10 mouse cellular contexts compared by ENCODE assay signal in the genomic region with DNA sequence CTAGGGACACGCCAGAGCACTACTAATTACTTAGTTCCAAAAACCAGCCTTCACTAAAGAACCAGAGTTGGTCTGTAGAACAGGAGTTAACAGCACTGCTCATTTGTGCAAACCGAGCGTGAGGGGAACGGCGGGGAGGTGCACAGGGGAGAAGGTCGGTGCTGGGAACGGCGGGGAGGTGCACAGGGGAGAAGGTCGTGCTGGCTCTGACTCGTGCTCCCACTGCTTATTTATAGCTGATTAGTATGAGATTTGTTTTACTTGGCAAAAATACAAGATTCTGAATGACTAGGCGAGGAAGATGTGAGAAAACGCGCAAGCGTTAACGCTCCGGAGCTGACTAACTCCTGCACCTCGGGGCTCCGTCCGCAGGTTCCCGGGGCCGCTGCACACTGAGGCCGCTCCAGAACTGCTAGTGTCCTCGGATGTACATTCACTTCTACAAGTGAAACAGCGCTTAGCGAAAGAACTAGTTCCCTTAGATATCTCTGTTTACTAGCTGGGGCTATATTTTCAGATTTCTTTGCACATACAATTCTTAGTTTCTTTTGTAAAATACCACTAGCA.
A peak's percentile ranks its signal among the peaks of the same experiment; 100 is the strongest.
DNase-seq lines count a peak whose midpoint lies in the region; ATAC-seq and TF ChIP-seq lines count a peak whose summit lies in the region.
"Had no signal": no experiment of that assay in that cellular context is flagged by ENCODE, and none has a peak within 500 bp of the region (broad histone marks: within the 10 kb centered on the region; RNA-seq: fewer than 3 reads in every experiment).

No protein-coding gene starts in this region.

- TF ChIP-seq CTCF in forebrain, postnatal 0 days (IDR thresholded peaks at IDR 0.05; ENCODE audit: low read depth): no peak
- no peak for TF ChIP-seq CTCF in stomach, postnatal 0 days (IDR thresholded peaks at IDR 0.05; ENCODE audit: low read depth)

- peak overlapping the region; percentile 6; the same call in 1 of the 2 replicates for H3K4me2 ChIP-seq in forebrain, embryonic 15.5 days (replicated peaks)
- H3K4me2 ChIP-seq in forebrain, postnatal 0 days (ENCODE audit: low read depth): no peak overlapping the region
- peak overlapping the region; percentile 48 for H3K4me2 ChIP-seq in heart, embryonic 13.5 days
- peak overlapping the region; percentile 39; the same call in 1 of the 2 replicates for H3K4me2 ChIP-seq in stomach, postnatal 0 days (replicated peaks; ENCODE audit: low read depth)
- H3K4me2 ChIP-seq in neural tube, embryonic 15.5 days: no peak overlapping the region
- H3K4me2 ChIP-seq: liver, embryonic 13.5 days had no signal

- H3K4me3 ChIP-seq in forebrain, embryonic 15.5 days: no peak overlapping the region
- H3K4me3 ChIP-seq in forebrain, postnatal 0 days (ENCODE audit: low read depth, low read length): no peak overlapping the region
- H3K4me3 ChIP-seq in heart, embryonic 13.5 days: peak overlapping the region; percentile 22
- H3K4me3 ChIP-seq in stomach, postnatal 0 days (ENCODE audit: low read depth, low read length): peak overlapping the region; percentile 13; the same call in 1 of the 2 replicates
- no peak overlapping the region for H3K4me3 ChIP-seq in neural tube, embryonic 15.5 days (replicated peaks)
- H3K4me3 ChIP-seq: liver, embryonic 13.5 days had no signal

- DNase-seq in forebrain, postnatal 0 days: no peak
- DNase-seq in kidney, postnatal 36 days: peak; percentile 15 to 37
- DNase-seq in stomach, postnatal 0 days (ENCODE audit: low spot score): peak; percentile 74
- DNase-seq in thymus, adult 18-20 months: no peak
- DNase-seq: liver, embryonic 13.5 days; retina, postnatal 1 day had no signal

- 58% methylated on average over 25 of the region's 25 CpGs for WGBS in forebrain, embryonic 15.5 days
- 54% methylated on average over 25 of the region's 25 CpGs for WGBS in forebrain, postnatal 0 days
- 52% methylated on average over 25 of the region's 25 CpGs for WGBS in heart, embryonic 13.5 days
- 31% methylated on average over 25 of the region's 25 CpGs for WGBS in stomach, postnatal 0 days
- 66% methylated on average over 25 of the region's 25 CpGs for WGBS in neural tube, embryonic 15.5 days

- H3K9me3 ChIP-seq in forebrain, embryonic 15.5 days: no peaks in the 10 kb centered on the region
- H3K9me3 ChIP-seq in forebrain, postnatal 0 days (ENCODE audit: low read length): no peaks in the 10 kb centered on the region
- H3K9me3 ChIP-seq in heart, embryonic 13.5 days: no peaks in the 10 kb centered on the region
- no peaks in the 10 kb centered on the region for H3K9me3 ChIP-seq in stomach, postnatal 0 days (ENCODE audit: control insufficient read depth, low read length)
- no peaks in the 10 kb centered on the region for H3K9me3 ChIP-seq in neural tube, embryonic 15.5 days (replicated peaks)
- H3K9me3 ChIP-seq: liver, embryonic 13.5 days had no signal

- H3K9ac ChIP-seq in forebrain, embryonic 15.5 days (replicated peaks): no peak overlapping the region
- no peak overlapping the region for H3K9ac ChIP-seq in forebrain, postnatal 0 days
- H3K9ac ChIP-seq in heart, embryonic 13.5 days: peak overlapping the region; percentile 28; the same call in 1 of the 2 replicates
- no peak overlapping the region for H3K9ac ChIP-seq in stomach, postnatal 0 days (ENCODE audit: low read length)
- no peak overlapping the region for H3K9ac ChIP-seq in neural tube, embryonic 15.5 days (replicated peaks)
- H3K9ac ChIP-seq: liver, embryonic 13.5 days had no signal

- no peak for ATAC-seq in forebrain, embryonic 15.5 days (replicated peaks)
- no peak for ATAC-seq in forebrain, postnatal 0 days
- ATAC-seq in heart, embryonic 13.5 days (ENCODE audit: extremely low read depth, insufficient number of reproducible peaks, low FRiP score, low TSS enrichment): no peak
- peak; percentile 90 for ATAC-seq in stomach, postnatal 0 days (ENCODE audit: low FRiP score, low TSS enrichment)
- ATAC-seq in CD4-positive, CD25-positive, alpha-beta regulatory T cell, adult 4 months: no peak
- ATAC-seq in neural tube, embryonic 15.5 days (ENCODE audit: low FRiP score): no peak

- no peaks in the 10 kb centered on the region for H3K27me3 ChIP-seq in forebrain, embryonic 15.5 days
- no peaks in the 10 kb centered on the region for H3K27me3 ChIP-seq in forebrain, postnatal 0 days (ENCODE audit: insufficient read depth, low read length)
- H3K27me3 ChIP-seq in heart, embryonic 13.5 days (replicated peaks): no peaks in the 10 kb centered on the region
- no peaks in the 10 kb centered on the region for H3K27me3 ChIP-seq in stomach, postnatal 0 days (ENCODE audit: control insufficient read depth, insufficient read depth, low read length)
- no peaks in the 10 kb centered on the region for H3K27me3 ChIP-seq in neural tube, embryonic 15.5 days (replicated peaks)
- H3K27me3 ChIP-seq: liver, embryonic 13.5 days had no signal

- no peak overlapping the region for H3K27ac ChIP-seq in forebrain, embryonic 15.5 days (replicated peaks)
- H3K27ac ChIP-seq in forebrain, postnatal 0 days (ENCODE audit: low read depth, low read length): no peak overlapping the region
- peak overlapping the region; percentile 54 for H3K27ac ChIP-seq in heart, embryonic 13.5 days (replicated peaks)
- H3K27ac ChIP-seq in stomach, postnatal 0 days (replicated peaks): peak overlapping the region; percentile 24; the same call in 1 of the 2 replicates
- H3K27ac ChIP-seq in neural tube, embryonic 15.5 days (replicated peaks): no peak overlapping the region
- H3K27ac ChIP-seq: liver, embryonic 13.5 days had no signal

- TF ChIP-seq EP300 in stomach, postnatal 0 days (optimal IDR thresholded peaks at IDR 0.05): no peak

- H3K36me3 ChIP-seq in forebrain, embryonic 15.5 days: no peaks in the 10 kb centered on the region
- no peaks in the 10 kb centered on the region for H3K36me3 ChIP-seq in forebrain, postnatal 0 days (ENCODE audit: insufficient read depth)
- H3K36me3 ChIP-seq in heart, embryonic 13.5 days: peaks cover 6% of the 10 kb centered on the region
- H3K36me3 ChIP-seq in stomach, postnatal 0 days (ENCODE audit: control insufficient read depth, insufficient read depth, low read length): no peaks in the 10 kb centered on the region
- no peaks in the 10 kb centered on the region; the same call in 1 of the 2 replicates for H3K36me3 ChIP-seq in neural tube, embryonic 15.5 days

- H3K4me1 ChIP-seq in forebrain, embryonic 15.5 days: peaks cover 4% of the 10 kb centered on the region; the same call in 1 of the 2 replicates
- H3K4me1 ChIP-seq in forebrain, postnatal 0 days (ENCODE audit: insufficient read depth): no peaks in the 10 kb centered on the region
- H3K4me1 ChIP-seq in heart, embryonic 13.5 days: peaks cover 27% of the 10 kb centered on the region
- H3K4me1 ChIP-seq in stomach, postnatal 0 days (replicated peaks; ENCODE audit: control insufficient read depth, insufficient read depth): no peaks in the 10 kb centered on the region
- H3K4me1 ChIP-seq in neural tube, embryonic 15.5 days: no peaks in the 10 kb centered on the region
- H3K4me1 ChIP-seq: liver, embryonic 13.5 days had no signal

Comparison
In these comparisons a context has a peak if more than half of its experiments do, and no peak if none do; other contexts are left out.
1. H3K4me2 ChIP-seq: peak in forebrain, embryonic 15.5 days (single experiment), heart, embryonic 13.5 days (single experiment) and stomach, postnatal 0 days (single experiment); none in forebrain, postnatal 0 days (single experiment) and neural tube, embryonic 15.5 days (single experiment).
2. H3K27ac ChIP-seq: peak in heart, embryonic 13.5 days (single experiment) and stomach, postnatal 0 days (single experiment); none in forebrain, embryonic 15.5 days (single experiment), forebrain, postnatal 0 days (single experiment) and neural tube, embryonic 15.5 days (single experiment).
3. H3K4me3 ChIP-seq: peak in heart, embryonic 13.5 days (single experiment) and stomach, postnatal 0 days (single experiment); none in forebrain, embryonic 15.5 days (single experiment), forebrain, postnatal 0 days (single experiment) and neural tube, embryonic 15.5 days (single experiment).
4. DNase-seq: peak in kidney, postnatal 36 days (2 of 2) and stomach, postnatal 0 days (single experiment); none in forebrain, postnatal 0 days (single experiment) and thymus, adult 18-20 months (0 of 2).